Mouse (Mus musculus): ENCODE data around the gene Zgpat.

- TF ChIP-seq POLR2A (IDR thresholded peaks at IDR 0.05; ENCODE audit: control insufficient read depth, extremely low read depth, insufficient read depth, low read length, poor library complexity), result no peak
- TF ChIP-seq CTCF (IDR thresholded peaks at IDR 0.05; ENCODE audit: borderline replicate concordance, control insufficient read depth, extremely low read depth, insufficient read depth, low read length, poor library complexity), result no peak
Measured at GRCm38 (mm10) chr2:181322136-181322535, 42.6 kb upstream of the Zgpat start.
